Mouse (Mus musculus) midbrain, embryonic 11.5 days (tissue): ENCODE results near the gene Lhpp. TPM values are rescaled to one million over a fixed set of nuclear protein-coding genes. Genes with fewer than 3 reads are reported as not detected.
A peak's percentile ranks its signal among the peaks of the same experiment; 100 is the strongest.
"Not testable (repeated sequence)": the region's sequence is repeated elsewhere in the genome, so short reads cannot be mapped to it uniquely, and the experiment has no call there.

ENCODE experiments used
- ATAC-seq: fragments of 200-750 bp; cut with Nextera tagmentation; 2 replicates; pipeline ENCODE4 v1.8.0; 2017; ENCODE audit warnings: moderate TSS enrichment, moderate library complexity; ENCODE audit not compliant: low FRiP score
- DNase-seq: peaks from one replicate; pipeline ENCODE4 v3.0.0; 2015; ENCODE audit warnings: low spot score; ENCODE audit errors: missing footprints
- H3K27ac ChIP-seq: fragments of 300-500 bp; sonication (generic); 2 replicates; pipeline ENCODE4 v1.5.1; 2014; ENCODE audit warnings: low read depth, low read length
- H3K27me3 ChIP-seq: fragments of 300-500 bp; sonication (generic); 2 replicates; pipeline ENCODE4 v1.6.1; 2014; ENCODE audit warnings: mild to moderate bottlenecking, low read length, moderate library complexity, mixed read lengths; ENCODE audit not compliant: control insufficient read depth, insufficient read depth
- H3K36me3 ChIP-seq: fragments of 300-500 bp; sonication (generic); 2 replicates; pipeline ENCODE4 v1.6.1; 2014; ENCODE audit warnings: mild to moderate bottlenecking, low read length, moderate library complexity, mixed read lengths; ENCODE audit not compliant: control insufficient read depth, insufficient read depth
- H3K4me1 ChIP-seq: fragments of 300-500 bp; sonication (generic); 2 replicates; pipeline ENCODE4 v1.6.1; 2014; ENCODE audit warnings: low read length; ENCODE audit not compliant: control insufficient read depth, insufficient read depth
- H3K4me2 ChIP-seq: fragments of 300-500 bp; sonication (generic); 2 replicates; pipeline ENCODE4 v1.6.1; 2014; ENCODE audit warnings: mild to moderate bottlenecking, moderate library complexity
- H3K4me3 ChIP-seq: fragments of 300-500 bp; sonication (generic); 2 replicates; pipeline ENCODE4 v1.5.1; 2014; ENCODE audit warnings: low read depth, low read length
- H3K9ac ChIP-seq: fragments of 300-500 bp; sonication (generic); 2 replicates; pipeline ENCODE4 v1.6.1; 2014; ENCODE audit warnings: low read length
- H3K9me3 ChIP-seq: fragments of 300-500 bp; sonication (generic); 2 replicates; pipeline ENCODE4 v1.6.1; 2016; ENCODE audit warnings: low read length; ENCODE audit not compliant: control insufficient read depth
- WGBS: fragments of 180-500 bp; shearing (Covaris S2); extraction: QIAGEN DNeasy Blood & Tissue Kit; methylation state at CpG from one replicate; pipeline ENCODE4 v1.1.7; 2014; 5-methylcytosine and 5-hydroxymethylcytosine counted together
- polyA plus RNA-seq: library from polyadenylated mRNA; unstranded; fragments of >200 nt; fragmentation: Nextera tagmentation; extraction: Ambion mirVana; gene quantifications from 2 replicates; pipeline ENCODE4 v1.2.1, GENCODE M21; 2014

The Lhpp gene
- polyA plus RNA-seq, 1 experiment from 2014 or later: 20.8 TPM

- ATAC-seq (peak; percentile 67), DNase-seq (peak; percentile 98)
- Histone ChIP-seq H3K9me3 (no peaks in the 10 kb centered on the region), H3K36me3 (no peaks in the 10 kb centered on the region), H3K4me2 (no peak overlapping the region), H3K9ac (no peak overlapping the region), H3K27ac (no peak overlapping the region), H3K4me1 (peaks cover 12% of the 10 kb centered on the region), H3K27me3 (no peaks in the 10 kb centered on the region), H3K4me3 (no peak overlapping the region)
- WGBS: 13% methylated on average over 9 of the region's 9 CpGs
Observed at GRCm38 (mm10) chr7:132656075-132656474, 45.6 kb downstream of the Lhpp start.

DNA sequence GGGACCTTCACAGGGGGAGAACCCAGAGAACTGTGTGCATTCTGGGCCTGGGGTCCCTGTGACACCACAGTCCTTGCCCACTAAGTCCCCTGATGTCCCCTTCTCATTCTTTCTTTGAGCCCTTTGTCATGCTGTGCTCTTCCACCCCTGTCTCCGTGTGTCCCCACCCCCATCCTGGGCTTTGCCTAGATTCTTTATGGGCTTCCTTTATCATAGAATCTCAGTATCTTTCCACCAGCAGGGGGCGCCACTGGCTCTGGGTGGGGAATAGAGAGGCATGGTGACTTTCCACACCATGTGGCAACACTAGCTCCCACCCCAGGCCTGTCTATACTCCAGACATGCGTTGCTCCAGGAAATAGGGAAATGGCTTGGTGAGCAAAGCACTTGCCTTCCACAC lies 46.1 kb downstream of the Lhpp start:
- peak; percentile 71 for ATAC-seq
- no peaks in the 10 kb centered on the region for H3K36me3 ChIP-seq
- peak; percentile 99 for DNase-seq
- H3K4me3 ChIP-seq: no peak overlapping the region
- 11% methylated on average over 3 of the region's 3 CpGs for WGBS
- H3K4me1 ChIP-seq: peaks cover 12% of the 10 kb centered on the region
- H3K27ac ChIP-seq: no peak overlapping the region
- H3K27me3 ChIP-seq: no peaks in the 10 kb centered on the region
- H3K9ac ChIP-seq: no peak overlapping the region
- no peaks in the 10 kb centered on the region for H3K9me3 ChIP-seq
- no peak overlapping the region for H3K4me2 ChIP-seq

DNA sequence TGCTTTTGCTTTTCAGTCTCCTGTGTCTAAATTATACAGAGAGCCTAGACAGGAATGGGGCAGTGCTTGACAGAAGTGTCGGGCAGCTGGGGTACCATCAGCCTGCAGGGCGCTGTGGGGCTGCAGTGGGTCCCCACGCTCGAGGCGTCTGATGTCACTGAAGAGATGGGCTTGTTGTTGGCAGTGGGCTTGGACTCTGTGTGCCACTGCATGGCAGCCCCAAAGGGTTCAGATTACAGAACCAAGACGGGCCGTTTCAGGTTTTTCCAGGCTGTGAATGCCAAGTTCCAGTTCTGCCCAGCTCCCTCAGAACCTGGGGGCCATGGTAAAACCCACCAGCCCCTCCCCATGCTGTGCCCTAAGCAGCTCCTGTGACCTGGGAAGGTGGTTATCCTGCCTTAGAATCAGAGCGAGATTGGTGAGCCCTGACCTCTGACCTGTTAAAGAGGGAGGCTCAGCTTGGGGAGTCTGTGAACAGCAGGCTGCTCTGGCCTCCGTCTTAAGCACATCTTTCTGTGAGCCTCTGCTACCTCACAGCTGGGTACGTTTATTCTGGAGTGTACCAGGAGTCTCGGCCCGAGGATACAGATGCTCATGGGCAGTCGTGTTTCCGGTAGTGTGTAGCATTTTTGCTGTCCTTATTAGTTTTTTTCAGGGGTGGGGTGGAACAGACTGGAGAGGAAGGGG lies 47.1 kb downstream of the Lhpp start:
- no peak overlapping the region for H3K27ac ChIP-seq
- peak; percentile 86 for DNase-seq
- WGBS: 33% methylated on average over 14 of the region's 14 CpGs
- no peak overlapping the region for H3K9ac ChIP-seq
- ATAC-seq: no peak
- H3K4me3 ChIP-seq: no peak overlapping the region
- H3K27me3 ChIP-seq: no peaks in the 10 kb centered on the region
- peaks cover 12% of the 10 kb centered on the region for H3K4me1 ChIP-seq
- no peak overlapping the region for H3K4me2 ChIP-seq
- no peaks in the 10 kb centered on the region for H3K9me3 ChIP-seq
- H3K36me3 ChIP-seq: no peaks in the 10 kb centered on the region

DNA sequence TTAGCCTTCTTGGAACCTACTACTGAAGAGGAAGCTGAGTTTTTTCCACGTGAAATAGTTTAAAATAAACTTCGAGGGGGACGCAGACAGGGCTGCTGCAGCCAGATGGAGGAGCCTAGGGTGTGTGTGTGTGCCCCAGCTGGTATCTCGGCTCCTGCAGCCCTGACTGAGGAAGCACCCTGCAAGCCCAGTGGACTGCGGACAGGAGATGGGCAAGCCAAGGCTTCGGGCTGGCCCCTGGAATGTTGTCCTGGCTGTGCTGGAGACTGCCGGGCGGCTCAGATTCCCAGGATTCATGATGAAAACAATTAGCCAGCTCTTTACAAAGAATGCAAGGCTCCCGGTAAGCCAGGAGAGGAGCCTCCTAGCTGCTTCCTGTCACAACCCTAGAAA lies 47.6 kb downstream of the Lhpp start:
- Histone ChIP-seq H3K4me1 (peaks cover 12% of the 10 kb centered on the region), H3K4me3 (no peak overlapping the region), H3K27ac (no peak overlapping the region), H3K9ac (no peak overlapping the region), H3K27me3 (no peaks in the 10 kb centered on the region), H3K9me3 (no peaks in the 10 kb centered on the region), H3K4me2 (no peak overlapping the region), H3K36me3 (no peaks in the 10 kb centered on the region)
- 13% methylated on average over 9 of the region's 9 CpGs for WGBS
- DNase-seq (peak; percentile 84), ATAC-seq (no peak)

DNA sequence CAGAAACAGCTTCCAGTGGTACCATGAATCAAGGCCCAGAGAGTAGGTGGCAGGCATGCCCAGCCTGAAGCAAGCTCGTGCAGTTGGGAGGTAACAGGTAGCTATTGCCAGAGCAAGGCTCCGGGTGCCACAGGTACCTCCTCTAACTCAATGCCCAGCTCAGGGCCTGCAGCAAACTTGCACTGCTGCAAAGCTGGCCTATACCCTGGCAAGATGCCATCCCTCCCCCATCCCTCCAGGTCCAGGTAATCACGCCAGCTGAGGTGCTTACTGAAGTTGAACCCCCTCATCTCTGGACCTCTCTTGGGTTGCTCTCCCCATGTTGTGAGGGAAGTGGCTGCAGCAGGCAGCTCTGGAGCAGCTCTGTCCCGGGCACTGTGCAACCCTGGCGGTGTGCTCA lies 48.2 kb downstream of the Lhpp start:
- no peak overlapping the region for H3K4me2 ChIP-seq
- H3K4me3 ChIP-seq: no peak overlapping the region
- ATAC-seq (no peak), DNase-seq (peak; percentile 64)
- H3K4me1 ChIP-seq: peaks cover 12% of the 10 kb centered on the region
- H3K36me3 ChIP-seq: no peaks in the 10 kb centered on the region
- H3K9ac ChIP-seq: no peak overlapping the region
- no peak overlapping the region for H3K27ac ChIP-seq
- WGBS: 83% methylated on average over 5 of the region's 5 CpGs
- H3K27me3 ChIP-seq: no peaks in the 10 kb centered on the region
- H3K9me3 ChIP-seq: no peaks in the 10 kb centered on the region

- 76% methylated on average over 7 of the region's 7 CpGs for WGBS
- ATAC-seq (no peak), DNase-seq (peak; percentile 80)
- Histone ChIP-seq H3K9ac (no peak overlapping the region), H3K9me3 (no peaks in the 10 kb centered on the region), H3K27ac (no peak overlapping the region), H3K4me1 (peaks cover 12% of the 10 kb centered on the region), H3K27me3 (no peaks in the 10 kb centered on the region), H3K36me3 (no peaks in the 10 kb centered on the region), H3K4me3 (no peak overlapping the region), H3K4me2 (no peak overlapping the region)
Observed at GRCm38 (mm10) chr7:132659633-132660032, 49.2 kb downstream of the Lhpp start.

GRCm38 (mm10) chr7:132662831-132663230 lies 52.4 kb downstream of the Lhpp start:
- not testable (repeated sequence) for H3K4me2 ChIP-seq, H3K36me3 ChIP-seq, H3K9me3 ChIP-seq, H3K9ac ChIP-seq, ATAC-seq, H3K27me3 ChIP-seq, H3K27ac ChIP-seq, DNase-seq, H3K4me3 ChIP-seq
- peaks cover 13% of the 10 kb centered on the region for H3K4me1 ChIP-seq
- 80% methylated on average over 6 of the region's 6 CpGs for WGBS

- H3K27ac ChIP-seq: no peak overlapping the region
Observed at GRCm38 (mm10) chr7:132664815-132665214, 54.4 kb downstream of the Lhpp start.

GRCm38 (mm10) chr7:132665664-132666382 lies 55.4 kb downstream of the Lhpp start:
- no peak overlapping the region for H3K4me2 ChIP-seq
- H3K27me3 ChIP-seq: no peaks in the 10 kb centered on the region
- no peaks in the 10 kb centered on the region for H3K9me3 ChIP-seq
- 40% methylated on average over 8 of the region's 8 CpGs for WGBS
- H3K36me3 ChIP-seq: no peaks in the 10 kb centered on the region
- H3K27ac ChIP-seq: no peak overlapping the region
- H3K4me1 ChIP-seq: peaks cover 7% of the 10 kb centered on the region; the same call in 1 of the 2 replicates
- DNase-seq: no peak
- peak; percentile 65; the same call in 1 of the 2 replicates for ATAC-seq
- H3K9ac ChIP-seq: no peak overlapping the region
- H3K4me3 ChIP-seq: no peak overlapping the region

More at GRCm38 (mm10) chr7:132664815-132665214, 54.4 kb downstream of the Lhpp start:
- DNase-seq: no peak
- Histone ChIP-seq H3K4me2 (no peak overlapping the region), H3K4me3 (no peak overlapping the region), H3K9me3 (no peaks in the 10 kb centered on the region), H3K4me1 (peaks cover 7% of the 10 kb centered on the region; the same call in 1 of the 2 replicates), H3K9ac (no peak overlapping the region), H3K36me3 (no peaks in the 10 kb centered on the region), H3K27me3 (no peaks in the 10 kb centered on the region)
- no peak for ATAC-seq
- WGBS: 82% methylated on average over 6 of the region's 6 CpGs
